27 mouse cellular contexts compared by ENCODE assay signal in the genomic region with DNA sequence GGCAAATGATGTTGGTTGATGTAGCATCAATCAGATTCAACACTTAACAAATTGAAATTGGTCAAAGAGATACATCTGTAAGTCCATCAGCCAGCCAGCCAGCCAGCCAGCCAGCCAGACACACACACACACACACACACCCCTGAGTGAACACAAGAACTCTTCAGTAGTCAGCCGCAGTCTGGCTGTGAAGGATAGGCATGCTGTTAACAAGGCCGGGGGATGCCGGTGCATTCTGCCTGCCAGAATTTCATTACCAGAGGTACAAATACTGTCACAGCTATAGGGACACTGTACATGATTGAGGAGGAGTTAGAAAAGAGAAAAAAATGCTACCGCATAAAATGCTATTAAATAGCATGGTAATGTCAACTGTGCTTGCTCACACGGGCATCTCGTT.
A peak's percentile ranks its signal among the peaks of the same experiment; 100 is the strongest.
DNase-seq lines count a peak whose midpoint lies in the region; ATAC-seq and TF ChIP-seq lines count a peak whose summit lies in the region.
"Had no signal": no experiment of that assay in that cellular context is flagged by ENCODE, and none has a peak within 500 bp of the region (broad histone marks: within the 10 kb centered on the region; RNA-seq: fewer than 3 reads in every experiment).

No protein-coding gene starts in this region.

- no peak for TF ChIP-seq CTCF in midbrain, postnatal 0 days (IDR thresholded peaks at IDR 0.05)

- no peaks in the 10 kb centered on the region for H3K27me3 ChIP-seq in hindbrain, embryonic 11.5 days (ENCODE audit: control insufficient read depth, insufficient read depth, low read length)
- no peaks in the 10 kb centered on the region for H3K27me3 ChIP-seq in hindbrain, embryonic 10.5 days (ENCODE audit: insufficient read depth, poor library complexity, severe bottlenecking)
- H3K27me3 ChIP-seq in hindbrain, embryonic 12.5 days: no peaks in the 10 kb centered on the region
- H3K27me3 ChIP-seq in midbrain, postnatal 0 days (ENCODE audit: insufficient read depth, low read length): no peaks in the 10 kb centered on the region
- H3K27me3 ChIP-seq: CH12.LX; embryonic facial prominence, embryonic 13.5 days; heart, embryonic 15.5 days; limb, embryonic 15.5 days; lung, embryonic 15.5 days had no signal

- H3K4me2 ChIP-seq in hindbrain, embryonic 11.5 days (replicated peaks; ENCODE audit: low read depth, low read length): no peak overlapping the region
- H3K4me2 ChIP-seq in hindbrain, embryonic 12.5 days (replicated peaks): no peak overlapping the region
- no peak overlapping the region for H3K4me2 ChIP-seq in midbrain, postnatal 0 days (ENCODE audit: low read depth, low read length, poor library complexity, severe bottlenecking)
- H3K4me2 ChIP-seq: embryonic facial prominence, embryonic 13.5 days; heart, embryonic 15.5 days; limb, embryonic 15.5 days; lung, embryonic 15.5 days had no signal

- H3K9ac ChIP-seq in hindbrain, embryonic 11.5 days (ENCODE audit: low read depth, low read length): no peak overlapping the region
- H3K9ac ChIP-seq in hindbrain, embryonic 12.5 days: no peak overlapping the region
- H3K9ac ChIP-seq in midbrain, postnatal 0 days (replicated peaks; ENCODE audit: low read length, poor library complexity, severe bottlenecking): 0 out of 2 replicates have a peak overlapping the region, but pooled peaks have one; percentile 13
- H3K9ac ChIP-seq: embryonic facial prominence, embryonic 13.5 days; heart, embryonic 15.5 days; limb, embryonic 15.5 days; liver, embryonic 14.5 days; lung, embryonic 15.5 days had no signal

- no peak overlapping the region for H3K27ac ChIP-seq in hindbrain, embryonic 11.5 days (ENCODE audit: low read depth, low read length)
- H3K27ac ChIP-seq in hindbrain, embryonic 10.5 days: no peak overlapping the region
- H3K27ac ChIP-seq in hindbrain, embryonic 12.5 days: no peak overlapping the region; the same call in 1 of the 2 replicates
- H3K27ac ChIP-seq in midbrain, postnatal 0 days (ENCODE audit: low read depth, low read length): no peak overlapping the region
- H3K27ac ChIP-seq: embryonic facial prominence, embryonic 13.5 days; heart, embryonic 15.5 days; liver, embryonic 14.5 days; lung, embryonic 15.5 days; macrophage had no signal

- WGBS in hindbrain, embryonic 11.5 days: 78% methylated on average over 6 of the region's 6 CpGs
- WGBS in hindbrain, embryonic 10.5 days: 89% methylated on average over 6 of the region's 6 CpGs
- WGBS in hindbrain, embryonic 12.5 days: 55% methylated on average over 6 of the region's 6 CpGs
- 47% methylated on average over 6 of the region's 6 CpGs for WGBS in midbrain, postnatal 0 days

- peak; percentile 22; the same call in 1 of the 2 replicates for ATAC-seq in hindbrain, embryonic 11.5 days (ENCODE audit: low FRiP score)
- ATAC-seq in hindbrain, embryonic 12.5 days (ENCODE audit: low FRiP score): 0 out of 2 replicates have a peak, but pooled peaks have one; percentile 53
- ATAC-seq in midbrain, postnatal 0 days (ENCODE audit: low FRiP score): no peak

- peaks cover 1% of the 10 kb centered on the region; the same call in 1 of the 2 replicates for H3K4me1 ChIP-seq in hindbrain, embryonic 11.5 days (replicated peaks; ENCODE audit: control insufficient read depth, insufficient read depth, low read length)
- peaks cover 37% of the 10 kb centered on the region for H3K4me1 ChIP-seq in hindbrain, embryonic 10.5 days (replicated peaks)
- peaks cover 40% of the 10 kb centered on the region for H3K4me1 ChIP-seq in hindbrain, embryonic 12.5 days
- peaks cover 21% of the 10 kb centered on the region for H3K4me1 ChIP-seq in midbrain, postnatal 0 days (ENCODE audit: insufficient read depth, low read length)

- no peak for DNase-seq in hindbrain, embryonic 11.5 days (ENCODE audit: low spot score)
- DNase-seq in hindbrain, embryonic 10.5 days (ENCODE audit: low spot score): no peak
- DNase-seq in Muller cell, postnatal 12 days (ENCODE audit: inconsistent ontology term): peak; percentile 38
- DNase-seq in midbrain, postnatal 0 days (ENCODE audit: low spot score): peak; percentile 46
- DNase-seq in layer of hippocampus, postnatal 14 days (ENCODE audit: low spot score in 2 of 2): no peak
- no peak for DNase-seq in gastrocnemius, postnatal 25 days
- DNase-seq: adrenal gland, adult 2 months; B cell, adult 2 months; cerebellum, adult 11-12 months; cerebellum, postnatal 14 days; gastrocnemius, adult 2 months; heart, postnatal 36 days; kidney, adult 2 months; kidney, postnatal 10 days; left cerebral cortex, postnatal 4 days; right cerebral cortex, adult 18-20 months; thymus, adult 18-20 months; thymus, postnatal 36 days had no signal

- H3K36me3 ChIP-seq in hindbrain, embryonic 11.5 days (ENCODE audit: control insufficient read depth, insufficient read depth, low read length): no peaks in the 10 kb centered on the region
- H3K36me3 ChIP-seq in hindbrain, embryonic 10.5 days: peaks cover 15% of the 10 kb centered on the region
- H3K36me3 ChIP-seq in hindbrain, embryonic 12.5 days: peaks cover 9% of the 10 kb centered on the region; the same call in 1 of the 2 replicates
- H3K36me3 ChIP-seq in midbrain, postnatal 0 days (ENCODE audit: insufficient read depth, low read length): no peaks in the 10 kb centered on the region
- H3K36me3 ChIP-seq: heart, embryonic 15.5 days; lung, embryonic 15.5 days had no signal

- H3K9me3 ChIP-seq in hindbrain, embryonic 11.5 days (ENCODE audit: control insufficient read depth, low read length): no peaks in the 10 kb centered on the region
- no peaks in the 10 kb centered on the region for H3K9me3 ChIP-seq in hindbrain, embryonic 10.5 days
- no peaks in the 10 kb centered on the region for H3K9me3 ChIP-seq in hindbrain, embryonic 12.5 days (replicated peaks)
- H3K9me3 ChIP-seq in midbrain, postnatal 0 days (ENCODE audit: low read length): no peaks in the 10 kb centered on the region
- H3K9me3 ChIP-seq: embryonic facial prominence, embryonic 13.5 days; heart, embryonic 15.5 days; limb, embryonic 15.5 days; lung, embryonic 15.5 days had no signal

- H3K4me3 ChIP-seq in hindbrain, embryonic 11.5 days (ENCODE audit: low read depth, low read length): no peak overlapping the region
- H3K4me3 ChIP-seq in hindbrain, embryonic 10.5 days: no peak overlapping the region
- no peak overlapping the region for H3K4me3 ChIP-seq in hindbrain, embryonic 12.5 days
- no peak overlapping the region for H3K4me3 ChIP-seq in midbrain, postnatal 0 days (ENCODE audit: low read depth, low read length)
- H3K4me3 ChIP-seq: embryonic facial prominence, embryonic 13.5 days; erythroblast, embryonic 14.5 days; gastrocnemius, adult 2 months; heart, embryonic 15.5 days; limb, embryonic 15.5 days; lung, embryonic 15.5 days had no signal

Comparison
In these comparisons a context has a peak if more than half of its experiments do, and no peak if none do; other contexts are left out.
1. DNase-seq: peak in Muller cell, postnatal 12 days (single experiment) and midbrain, postnatal 0 days (single experiment); none in hindbrain, embryonic 11.5 days (single experiment), hindbrain, embryonic 10.5 days (single experiment), layer of hippocampus, postnatal 14 days (0 of 2) and gastrocnemius, postnatal 25 days (single experiment).